Mouse (Mus musculus): Measurements from ENCODE around the gene Tcf21.

Tcf21 gene

GRCm38 (mm10) chr10:22815461-22816236, 4.3 kb downstream of the Tcf21 start:
- no peak for DNase-seq (ENCODE audit: low spot score)

GRCm38 (mm10) chr10:22814771-22815170, 5.2 kb downstream of the Tcf21 start:
- no peak for DNase-seq (ENCODE audit: low spot score)

- no peak for DNase-seq (ENCODE audit: low spot score)
Observed at GRCm38 (mm10) chr10:22814294-22814693, 5.7 kb downstream of the Tcf21 start.

GRCm38 (mm10) chr10:22813317-22813960, 6.5 kb downstream of the Tcf21 start:
- DNase-seq (ENCODE audit: low spot score) = no peak

- no peak for DNase-seq (ENCODE audit: low spot score)
Observed at GRCm38 (mm10) chr10:22811921-22812320, 8.1 kb downstream of the Tcf21 start.

- DNase-seq (ENCODE audit: low spot score) = no peak
Observed at GRCm38 (mm10) chr10:22782684-22783083, 37.3 kb downstream of the Tcf21 start.

- DNase-seq (ENCODE audit: low spot score) = no peak
Observed at GRCm38 (mm10) chr10:22781466-22781865, 38.5 kb downstream of the Tcf21 start.

GRCm38 (mm10) chr10:22777939-22778338, 42.0 kb downstream of the Tcf21 start:
- DNase-seq (ENCODE audit: low spot score) = no peak

- DNase-seq (ENCODE audit: low spot score) = peak; percentile 17
Observed at GRCm38 (mm10) chr10:22776007-22776698, 43.8 kb downstream of the Tcf21 start.

- no peak for DNase-seq (ENCODE audit: low spot score)
Observed at GRCm38 (mm10) chr10:22775456-22775855, 44.5 kb downstream of the Tcf21 start.

- no peak for DNase-seq (ENCODE audit: low spot score)
Observed at GRCm38 (mm10) chr10:22774626-22775025, 45.3 kb downstream of the Tcf21 start.

Measured in left cerebral cortex, adult 11 months (tissue).